12 mouse cellular contexts compared by ENCODE assay signal in the genomic region with DNA sequence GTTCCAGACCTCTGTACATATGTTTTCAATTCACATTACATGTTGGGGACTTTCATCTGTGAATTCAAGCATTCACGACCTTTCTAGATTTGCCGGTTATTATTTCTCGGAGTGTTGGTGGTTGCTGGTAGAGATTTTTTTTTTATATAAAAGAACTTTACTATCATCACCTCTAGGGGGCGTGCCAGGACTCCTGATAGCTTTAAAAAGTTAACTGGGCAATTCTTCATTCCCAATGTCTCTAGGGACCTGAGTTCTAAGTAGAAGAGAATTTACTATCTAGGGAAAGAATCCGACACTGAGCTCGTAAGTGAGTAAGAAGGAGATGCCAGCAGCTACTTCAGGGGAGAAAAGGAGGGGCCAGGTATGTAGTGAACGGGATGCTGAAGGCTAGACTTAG.
DNase-seq lines count a peak whose midpoint lies in the region; ATAC-seq and TF ChIP-seq lines count a peak whose summit lies in the region.
"Had no signal": no experiment of that assay in that cellular context is flagged by ENCODE, and none has a peak within 500 bp of the region (broad histone marks: within the 10 kb centered on the region; RNA-seq: fewer than 3 reads in every experiment).

No protein-coding gene starts in this region.

- H3K4me2 ChIP-seq in kidney, embryonic 14.5 days (replicated peaks; ENCODE audit: low read depth, low read length) = no peak overlapping the region
- H3K4me2 ChIP-seq in stomach, postnatal 0 days (replicated peaks; ENCODE audit: low read depth) = no peak overlapping the region
- no peak overlapping the region for H3K4me2 ChIP-seq in neural tube, embryonic 15.5 days
- H3K4me2 ChIP-seq: hindbrain, embryonic 12.5 days; midbrain, embryonic 12.5 days had no signal

- H3K9ac ChIP-seq in kidney, embryonic 14.5 days (ENCODE audit: low read depth, low read length) = no peak overlapping the region
- H3K9ac ChIP-seq in stomach, postnatal 0 days (ENCODE audit: low read length) = no peak overlapping the region
- H3K9ac ChIP-seq in neural tube, embryonic 15.5 days (replicated peaks) = no peak overlapping the region
- H3K9ac ChIP-seq: hindbrain, embryonic 12.5 days; midbrain, embryonic 12.5 days had no signal

- H3K36me3 ChIP-seq in kidney, embryonic 14.5 days (ENCODE audit: control insufficient read depth, insufficient read depth, low read length) = no peaks in the 10 kb centered on the region
- no peaks in the 10 kb centered on the region for H3K36me3 ChIP-seq in stomach, postnatal 0 days (ENCODE audit: control insufficient read depth, insufficient read depth, low read length)
- no peaks in the 10 kb centered on the region for H3K36me3 ChIP-seq in neural tube, embryonic 15.5 days
- H3K36me3 ChIP-seq: hindbrain, embryonic 12.5 days; midbrain, embryonic 12.5 days had no signal

- H3K27ac ChIP-seq in kidney, embryonic 14.5 days (ENCODE audit: low read depth, low read length) = no peak overlapping the region
- no peak overlapping the region for H3K27ac ChIP-seq in stomach, postnatal 0 days (replicated peaks)
- no peak overlapping the region for H3K27ac ChIP-seq in neural tube, embryonic 15.5 days (replicated peaks)
- H3K27ac ChIP-seq: hindbrain, embryonic 12.5 days; midbrain, embryonic 12.5 days had no signal

- H3K4me1 ChIP-seq in kidney, embryonic 14.5 days (ENCODE audit: control insufficient read depth, insufficient read depth, low read length) = no peaks in the 10 kb centered on the region
- H3K4me1 ChIP-seq in stomach, postnatal 0 days (replicated peaks; ENCODE audit: control insufficient read depth, insufficient read depth) = no peaks in the 10 kb centered on the region
- no peaks in the 10 kb centered on the region for H3K4me1 ChIP-seq in neural tube, embryonic 15.5 days
- H3K4me1 ChIP-seq: hindbrain, embryonic 12.5 days; midbrain, embryonic 12.5 days had no signal

- no peak for TF ChIP-seq EP300 in stomach, postnatal 0 days (optimal IDR thresholded peaks at IDR 0.05)

- H3K27me3 ChIP-seq in kidney, embryonic 14.5 days (ENCODE audit: control insufficient read depth, insufficient read depth, low read length) = no peaks in the 10 kb centered on the region
- no peaks in the 10 kb centered on the region for H3K27me3 ChIP-seq in stomach, postnatal 0 days (ENCODE audit: control insufficient read depth, insufficient read depth, low read length)
- no peaks in the 10 kb centered on the region for H3K27me3 ChIP-seq in neural tube, embryonic 15.5 days (replicated peaks)
- H3K27me3 ChIP-seq: hindbrain, embryonic 12.5 days; midbrain, embryonic 12.5 days had no signal

- no peak for ATAC-seq in kidney, embryonic 14.5 days (ENCODE audit: low FRiP score, low TSS enrichment)
- no peak for ATAC-seq in stomach, postnatal 0 days (ENCODE audit: low FRiP score, low TSS enrichment)
- no peak for ATAC-seq in neural tube, embryonic 15.5 days (ENCODE audit: low FRiP score)
- ATAC-seq: activated CD4-positive, CD25-positive, alpha-beta regulatory T cell, adult 4 months had no signal

- WGBS in kidney, embryonic 14.5 days = 64% methylated on average over 7 of the region's 7 CpGs
- 70% methylated on average over 7 of the region's 7 CpGs for WGBS in stomach, postnatal 0 days
- 76% methylated on average over 7 of the region's 7 CpGs for WGBS in neural tube, embryonic 15.5 days

- DNase-seq in kidney, adult 18-20 months = peak; percentile 26
- DNase-seq in testis, postnatal 10 days (ENCODE audit: low spot score) = peak; percentile 61
- no peak for DNase-seq in testis, postnatal 14 days (ENCODE audit: low spot score)
- DNase-seq in induced T-regulatory cell, adult 2 months (ENCODE audit: low read depth) = peak; percentile 3
- DNase-seq in stomach, postnatal 0 days (ENCODE audit: low spot score) = no peak
- DNase-seq: cerebellum, postnatal 25 days; liver had no signal

- no peak overlapping the region for H3K4me3 ChIP-seq in kidney, embryonic 14.5 days (ENCODE audit: low read length)
- no peak overlapping the region for H3K4me3 ChIP-seq in stomach, postnatal 0 days (ENCODE audit: low read depth, low read length)
- H3K4me3 ChIP-seq in neural tube, embryonic 15.5 days (replicated peaks) = no peak overlapping the region
- H3K4me3 ChIP-seq: hindbrain, embryonic 12.5 days; midbrain, embryonic 12.5 days had no signal

- H3K9me3 ChIP-seq in kidney, embryonic 14.5 days (ENCODE audit: control insufficient read depth, low read length) = no peaks in the 10 kb centered on the region
- H3K9me3 ChIP-seq in stomach, postnatal 0 days (ENCODE audit: control insufficient read depth, low read length) = no peaks in the 10 kb centered on the region
- H3K9me3 ChIP-seq in neural tube, embryonic 15.5 days (replicated peaks) = no peaks in the 10 kb centered on the region; the same call in 1 of the 2 replicates
- H3K9me3 ChIP-seq: hindbrain, embryonic 12.5 days; midbrain, embryonic 12.5 days had no signal

- peak; percentile 50 for TF ChIP-seq CTCF in stomach, postnatal 0 days (IDR thresholded peaks at IDR 0.05; ENCODE audit: low read depth)

Comparison
In these comparisons a context has a peak if more than half of its experiments do, and no peak if none do; other contexts are left out.
1. DNase-seq: peak in kidney, adult 18-20 months (single experiment), testis, postnatal 10 days (single experiment) and induced T-regulatory cell, adult 2 months (single experiment); none in testis, postnatal 14 days (single experiment) and stomach, postnatal 0 days (single experiment).